Mouse (Mus musculus): ENCODE results near the gene Tmcc3. TPM values are rescaled to one million over a fixed set of nuclear protein-coding genes. Genes with fewer than 3 reads are reported as not detected.

The Tmcc3 gene
- total and polyA plus RNA-seq, 2 experiments from 2014 or later: 4.1 to 10.0 TPM

GRCm38 (mm10) chr10:94380662-94381392 is 69.1 kb downstream of the Tmcc3 start:
- no peak overlapping the region for H3K9ac ChIP-seq (replicated peaks; ENCODE audit: low read depth, low read length)
- H3K4me1 ChIP-seq (ENCODE audit: control insufficient read depth, insufficient read depth): no peaks in the 10 kb centered on the region
- no peaks in the 10 kb centered on the region for H3K27me3 ChIP-seq (ENCODE audit: control insufficient read depth, insufficient read depth, low read length)
- no peaks in the 10 kb centered on the region for H3K36me3 ChIP-seq (replicated peaks; ENCODE audit: control insufficient read depth, insufficient read depth, low read length)
- no peak overlapping the region for H3K4me2 ChIP-seq (ENCODE audit: low read depth, low read length)
- no peak for TF ChIP-seq CTCF (IDR thresholded peaks at IDR 0.05; ENCODE audit: low read depth)
- no peak for TF ChIP-seq EP300 (IDR thresholded peaks at IDR 0.05; ENCODE audit: low read depth)
- DNase-seq (ENCODE audit: low spot score): no peak
- no peak overlapping the region for H3K27ac ChIP-seq (ENCODE audit: low read depth)
- H3K4me3 ChIP-seq (ENCODE audit: low read depth, low read length): no peak overlapping the region
- 61% methylated on average over 9 of the region's 9 CpGs for WGBS
- H3K9me3 ChIP-seq (replicated peaks; ENCODE audit: control insufficient read depth, low read length): 0 out of 2 replicates have a peak, but pooled peaks cover 5% of the 10 kb centered on the region
- no peak for ATAC-seq (ENCODE audit: insufficient read depth, low read depth)

DNA sequence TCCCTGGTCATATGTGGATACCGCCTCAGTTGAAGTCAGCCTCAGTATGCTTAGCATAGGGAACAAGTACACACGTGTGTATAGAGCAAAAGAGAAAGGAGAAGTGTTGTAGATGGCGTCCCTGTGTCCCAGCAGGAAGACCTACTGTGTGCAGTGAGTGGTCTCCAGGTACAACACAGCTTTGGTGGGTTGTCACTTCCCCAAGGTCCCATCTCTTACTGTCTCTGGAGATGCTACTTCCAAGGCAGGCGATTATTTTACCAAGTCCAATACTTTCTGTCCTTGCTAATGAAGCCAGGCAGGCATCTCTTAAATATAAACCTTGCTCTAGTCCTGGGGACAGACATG is 69.6 kb downstream of the Tmcc3 start:
- Histone ChIP-seq H3K4me1 (ENCODE audit: control insufficient read depth, insufficient read depth) (no peaks in the 10 kb centered on the region), H3K27me3 (ENCODE audit: control insufficient read depth, insufficient read depth, low read length) (no peaks in the 10 kb centered on the region), H3K4me2 (ENCODE audit: low read depth, low read length) (no peak overlapping the region), H3K27ac (ENCODE audit: low read depth) (no peak overlapping the region), H3K9ac (replicated peaks; ENCODE audit: low read depth, low read length) (no peak overlapping the region), H3K36me3 (replicated peaks; ENCODE audit: control insufficient read depth, insufficient read depth, low read length) (no peaks in the 10 kb centered on the region), H3K9me3 (replicated peaks; ENCODE audit: control insufficient read depth, low read length) (0 out of 2 replicates have a peak, but pooled peaks cover 5% of the 10 kb centered on the region), H3K4me3 (ENCODE audit: low read depth, low read length) (no peak overlapping the region)
- DNase-seq (ENCODE audit: low spot score): no peak
- WGBS: 82% methylated on average over 4 of the region's 4 CpGs
- ATAC-seq (ENCODE audit: insufficient read depth, low read depth): no peak
- TF ChIP-seq EP300 (IDR thresholded peaks at IDR 0.05; ENCODE audit: low read depth): no peak
- TF ChIP-seq CTCF (IDR thresholded peaks at IDR 0.05; ENCODE audit: low read depth): no peak

DNA sequence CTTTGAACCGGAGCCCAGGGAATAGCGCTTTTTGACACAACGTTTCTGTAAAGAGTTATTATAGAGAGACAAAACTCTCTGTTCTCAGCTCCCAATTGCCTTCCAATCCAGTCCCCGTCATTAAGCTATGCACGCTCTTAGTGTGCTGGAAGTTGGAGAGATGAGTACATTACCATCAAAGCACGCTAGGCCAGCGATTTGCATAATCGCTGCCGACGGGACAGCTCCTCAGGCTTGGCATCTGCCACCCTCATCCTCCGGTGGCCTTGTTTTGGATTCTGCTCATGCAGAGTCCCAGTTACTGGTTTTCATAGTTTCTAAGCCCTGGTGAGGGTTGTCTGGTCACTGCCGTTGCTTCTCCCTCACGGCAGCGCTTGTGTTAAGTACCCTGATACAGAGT is 70.9 kb downstream of the Tmcc3 start:
- 0 out of 2 replicates have a peak, but pooled peaks cover 5% of the 10 kb centered on the region for H3K9me3 ChIP-seq (replicated peaks; ENCODE audit: control insufficient read depth, low read length)
- no peak for ATAC-seq (ENCODE audit: insufficient read depth, low read depth)
- TF ChIP-seq CTCF (IDR thresholded peaks at IDR 0.05; ENCODE audit: low read depth) (no peak), EP300 (IDR thresholded peaks at IDR 0.05; ENCODE audit: low read depth) (no peak)
- H3K4me2 ChIP-seq (ENCODE audit: low read depth, low read length): no peak overlapping the region
- no peaks in the 10 kb centered on the region for H3K27me3 ChIP-seq (ENCODE audit: control insufficient read depth, insufficient read depth, low read length)
- H3K4me3 ChIP-seq (ENCODE audit: low read depth, low read length): no peak overlapping the region
- DNase-seq (ENCODE audit: low spot score): no peak
- no peak overlapping the region for H3K27ac ChIP-seq (ENCODE audit: low read depth)
- no peaks in the 10 kb centered on the region for H3K4me1 ChIP-seq (ENCODE audit: control insufficient read depth, insufficient read depth)
- H3K36me3 ChIP-seq (replicated peaks; ENCODE audit: control insufficient read depth, insufficient read depth, low read length): no peaks in the 10 kb centered on the region
- WGBS: 79% methylated on average over 14 of the region's 14 CpGs
- no peak overlapping the region for H3K9ac ChIP-seq (replicated peaks; ENCODE audit: low read depth, low read length)

DNA sequence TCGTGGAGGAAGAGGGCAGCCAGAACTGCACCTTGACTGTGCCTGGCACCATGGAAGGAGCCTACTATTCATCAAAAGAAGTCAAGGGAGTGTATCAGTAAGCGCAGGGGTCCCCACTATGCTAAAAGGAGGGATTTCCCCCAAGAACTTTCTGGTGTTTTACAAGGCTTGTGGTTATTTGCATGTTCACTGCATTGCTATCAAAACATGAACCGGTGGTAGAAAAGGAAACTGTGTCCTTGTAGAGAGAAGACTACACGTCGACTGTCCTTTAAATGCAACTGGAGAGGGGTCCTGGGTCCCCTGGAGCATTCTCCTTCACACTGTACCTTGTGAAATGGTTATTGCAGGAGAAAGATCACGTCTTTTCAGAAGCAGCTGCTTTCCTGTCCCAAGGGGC is 71.8 kb downstream of the Tmcc3 start:
- Histone ChIP-seq H3K27ac (ENCODE audit: low read depth) (no peak overlapping the region), H3K4me1 (ENCODE audit: control insufficient read depth, insufficient read depth) (no peaks in the 10 kb centered on the region), H3K27me3 (ENCODE audit: control insufficient read depth, insufficient read depth, low read length) (no peaks in the 10 kb centered on the region), H3K4me3 (ENCODE audit: low read depth, low read length) (no peak overlapping the region), H3K4me2 (ENCODE audit: low read depth, low read length) (no peak overlapping the region), H3K9ac (replicated peaks; ENCODE audit: low read depth, low read length) (no peak overlapping the region), H3K9me3 (replicated peaks; ENCODE audit: control insufficient read depth, low read length) (0 out of 2 replicates have a peak, but pooled peaks cover 5% of the 10 kb centered on the region), H3K36me3 (replicated peaks; ENCODE audit: control insufficient read depth, insufficient read depth, low read length) (no peaks in the 10 kb centered on the region)
- 82% methylated on average over 6 of the region's 6 CpGs for WGBS
- DNase-seq (ENCODE audit: low spot score) (no peak), ATAC-seq (ENCODE audit: insufficient read depth, low read depth) (no peak)
- TF ChIP-seq EP300 (IDR thresholded peaks at IDR 0.05; ENCODE audit: low read depth) (no peak), CTCF (IDR thresholded peaks at IDR 0.05; ENCODE audit: low read depth) (no peak)

- H3K9ac ChIP-seq (replicated peaks; ENCODE audit: low read depth, low read length): no peak overlapping the region
- TF ChIP-seq CTCF (IDR thresholded peaks at IDR 0.05; ENCODE audit: low read depth) (no peak), EP300 (IDR thresholded peaks at IDR 0.05; ENCODE audit: low read depth) (no peak)
- no peak overlapping the region for H3K4me3 ChIP-seq (ENCODE audit: low read depth, low read length)
- H3K9me3 ChIP-seq (replicated peaks; ENCODE audit: control insufficient read depth, low read length): 0 out of 2 replicates have a peak, but pooled peaks cover 5% of the 10 kb centered on the region
- H3K4me2 ChIP-seq (ENCODE audit: low read depth, low read length): no peak overlapping the region
- H3K27ac ChIP-seq (ENCODE audit: low read depth): no peak overlapping the region
- no peak for ATAC-seq (ENCODE audit: insufficient read depth, low read depth)
- 73% methylated on average over 6 of the region's 6 CpGs for WGBS
- no peaks in the 10 kb centered on the region for H3K4me1 ChIP-seq (ENCODE audit: control insufficient read depth, insufficient read depth)
- no peak for DNase-seq (ENCODE audit: low spot score)
- no peaks in the 10 kb centered on the region for H3K27me3 ChIP-seq (ENCODE audit: control insufficient read depth, insufficient read depth, low read length)
- H3K36me3 ChIP-seq (replicated peaks; ENCODE audit: control insufficient read depth, insufficient read depth, low read length): no peaks in the 10 kb centered on the region
Measured at GRCm38 (mm10) chr10:94389219-94389618, 77.5 kb downstream of the Tmcc3 start.

- H3K4me3 ChIP-seq (ENCODE audit: low read depth, low read length): no peak overlapping the region
- WGBS: 71% methylated on average over 5 of the region's 5 CpGs
- H3K9ac ChIP-seq (replicated peaks; ENCODE audit: low read depth, low read length): no peak overlapping the region
- no peak overlapping the region for H3K27ac ChIP-seq (ENCODE audit: low read depth)
- no peaks in the 10 kb centered on the region for H3K36me3 ChIP-seq (replicated peaks; ENCODE audit: control insufficient read depth, insufficient read depth, low read length)
- TF ChIP-seq CTCF (IDR thresholded peaks at IDR 0.05; ENCODE audit: low read depth) (no peak), EP300 (IDR thresholded peaks at IDR 0.05; ENCODE audit: low read depth) (no peak)
- no peaks in the 10 kb centered on the region for H3K4me1 ChIP-seq (ENCODE audit: control insufficient read depth, insufficient read depth)
- DNase-seq (ENCODE audit: low spot score) (no peak), ATAC-seq (ENCODE audit: insufficient read depth, low read depth) (no peak)
- H3K27me3 ChIP-seq (ENCODE audit: control insufficient read depth, insufficient read depth, low read length): no peaks in the 10 kb centered on the region
- no peak overlapping the region for H3K4me2 ChIP-seq (ENCODE audit: low read depth, low read length)
- no peaks in the 10 kb centered on the region for H3K9me3 ChIP-seq (replicated peaks; ENCODE audit: control insufficient read depth, low read length)
Measured at GRCm38 (mm10) chr10:94391049-94391448, 79.3 kb downstream of the Tmcc3 start.

All from heart, postnatal 0 days (tissue).